Mouse (Mus musculus): ENCODE measurements around the gene Rrm1.

GRCm38 (mm10) chr7:102506848-102507247, 65.4 kb downstream of the Rrm1 start:
- peak; percentile 93 for TF ChIP-seq CTCF (IDR thresholded peaks at IDR 0.05)
- no peak for TF ChIP-seq EP300 (IDR thresholded peaks at IDR 0.05)

Data from lung, postnatal 0 days (tissue).